Mouse (Mus musculus) embryonic fibroblast, embryonic 13.5 days (primary cell): Measurements from ENCODE around the gene Zfp146.

ENCODE experiments used
- CTCF ChIP-seq: IDR thresholded peaks from 2 replicates; pipeline ENCODE4 v1.5.1; 2011; ENCODE audit warnings: mild to moderate bottlenecking, control low read depth, low read length, moderate library complexity, borderline replicate concordance; ENCODE audit not compliant: insufficient read depth
- POLR2A ChIP-seq: IDR thresholded peaks from 2 replicates; pipeline ENCODE4 v1.6.1; 2011; ENCODE audit warnings: low read depth, mild to moderate bottlenecking, control low read depth, low read length, moderate library complexity

- TF ChIP-seq CTCF: no peak
- no peak for TF ChIP-seq POLR2A
Measured at GRCm38 (mm10) chr7:30195461-30195860, 25.9 kb upstream of the Zfp146 start.
